Mouse (Mus musculus): Measurements from ENCODE around the gene Strbp. TPM values are rescaled to one million over a fixed set of nuclear protein-coding genes. Genes with fewer than 3 reads are reported as not detected.

Strbp gene
- polyA plus RNA-seq, 1 experiment: 1.8 TPM

GRCm38 (mm10) chr2:37731241-37731801 is 27.7 kb upstream of the Strbp start:
- Histone ChIP-seq H3K79me3 (ENCODE audit: low read depth) (no peaks in the 10 kb centered on the region), H3K27me3 (ENCODE audit: control insufficient read depth, insufficient read depth, insufficient read length) (no peaks in the 10 kb centered on the region), H3K4me3 (ENCODE audit: insufficient read depth, poor library complexity, severe bottlenecking) (no peak overlapping the region), H3ac (ENCODE audit: control insufficient read depth, insufficient read length, low read depth) (no peak overlapping the region), H3K79me2 (ENCODE audit: control insufficient read depth, insufficient read depth) (no peaks in the 10 kb centered on the region), H3K36me3 (ENCODE audit: control insufficient read depth, insufficient read depth) (no peaks in the 10 kb centered on the region)
- no peak for TF ChIP-seq CEBPB (IDR thresholded peaks at IDR 0.05; ENCODE audit: low read depth)
- no peak for TF ChIP-seq MYOD1 (IDR thresholded peaks at IDR 0.05; ENCODE audit: control insufficient read depth, insufficient read length, low read depth)
- TF ChIP-seq FOSL1 (IDR thresholded peaks at IDR 0.05; ENCODE audit: insufficient read depth, low read length, poor library complexity, severe bottlenecking): no peak
- no peak for TF ChIP-seq USF1 (IDR thresholded peaks at IDR 0.05; ENCODE audit: low read depth)
- no peak for TF ChIP-seq MAX (IDR thresholded peaks at IDR 0.05)
- TF ChIP-seq CTCF (IDR thresholded peaks at IDR 0.05; ENCODE audit: control insufficient read depth, insufficient read depth, insufficient read length): no peak
- no peak for TF ChIP-seq MYOG (IDR thresholded peaks at IDR 0.05; ENCODE audit: control insufficient read depth, extremely low read depth, insufficient read length)

DNA sequence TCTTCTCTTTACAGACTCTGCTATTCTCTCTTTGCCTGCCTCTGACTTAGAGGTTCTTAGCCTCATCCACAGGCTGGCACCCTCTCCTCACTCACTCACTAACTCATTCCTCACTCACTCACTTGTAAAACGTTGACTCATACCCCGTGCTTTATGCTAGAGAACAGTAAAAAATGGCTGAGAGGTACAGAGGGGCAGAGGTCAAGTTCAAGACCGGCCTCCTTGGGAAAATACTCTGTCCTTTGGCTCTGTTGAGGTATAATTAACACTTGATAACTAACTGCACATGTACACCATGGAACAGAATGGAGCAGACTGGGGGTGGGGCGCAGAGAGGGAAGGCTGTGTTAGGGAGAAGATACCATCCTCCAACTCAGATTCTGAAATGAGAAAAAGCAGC is 20.6 kb upstream of the Strbp start:
- Histone ChIP-seq H3ac (ENCODE audit: control insufficient read depth, insufficient read length, low read depth) (no peak overlapping the region), H3K79me2 (ENCODE audit: control insufficient read depth, insufficient read depth) (no peaks in the 10 kb centered on the region), H3K27me3 (ENCODE audit: control insufficient read depth, insufficient read depth, insufficient read length) (no peaks in the 10 kb centered on the region), H3K79me3 (ENCODE audit: low read depth) (no peaks in the 10 kb centered on the region), H3K4me3 (ENCODE audit: insufficient read depth, poor library complexity, severe bottlenecking) (no peak overlapping the region), H3K36me3 (ENCODE audit: control insufficient read depth, insufficient read depth) (no peaks in the 10 kb centered on the region)
- no peak for TF ChIP-seq MYOG (IDR thresholded peaks at IDR 0.05; ENCODE audit: control insufficient read depth, extremely low read depth, insufficient read length)
- TF ChIP-seq MAX (IDR thresholded peaks at IDR 0.05): no peak
- no peak for TF ChIP-seq MYOD1 (IDR thresholded peaks at IDR 0.05; ENCODE audit: control insufficient read depth, insufficient read length, low read depth)
- no peak for TF ChIP-seq USF1 (IDR thresholded peaks at IDR 0.05; ENCODE audit: low read depth)
- no peak for TF ChIP-seq CTCF (IDR thresholded peaks at IDR 0.05; ENCODE audit: control insufficient read depth, insufficient read depth, insufficient read length)
- TF ChIP-seq CEBPB (IDR thresholded peaks at IDR 0.05; ENCODE audit: low read depth): no peak
- no peak for TF ChIP-seq FOSL1 (IDR thresholded peaks at IDR 0.05; ENCODE audit: insufficient read depth, low read length, poor library complexity, severe bottlenecking)

DNA sequence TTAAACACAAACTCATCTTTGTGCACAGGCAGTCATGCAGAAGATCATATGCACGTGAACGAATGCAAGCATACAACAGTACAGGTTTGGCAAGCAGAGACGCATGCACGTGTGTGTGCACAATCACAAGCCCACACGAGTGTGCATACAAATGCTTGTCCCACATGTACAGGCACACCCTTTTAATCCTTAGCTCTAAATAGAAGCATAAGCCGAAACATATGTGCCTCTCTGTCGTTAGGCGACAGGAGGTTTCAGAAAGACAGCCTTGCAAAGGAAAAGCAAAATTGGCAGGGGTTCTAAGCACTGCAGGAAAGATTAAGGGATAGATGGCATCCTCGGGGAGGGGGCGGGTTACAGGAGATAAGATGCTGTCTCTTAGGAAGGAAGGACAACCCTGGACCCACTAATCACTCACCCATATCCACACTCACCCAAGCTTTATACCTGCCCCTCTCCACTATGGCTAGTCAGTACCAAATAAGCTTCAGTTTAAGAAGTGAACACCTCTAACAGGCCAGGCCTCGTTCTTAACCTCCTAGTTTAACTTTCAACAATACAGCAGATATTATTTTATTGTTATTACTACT is 19.9 kb upstream of the Strbp start:
- H3K4me3 ChIP-seq (ENCODE audit: insufficient read depth, poor library complexity, severe bottlenecking): no peak overlapping the region
- H3K79me3 ChIP-seq (ENCODE audit: low read depth): no peaks in the 10 kb centered on the region
- no peak for TF ChIP-seq CEBPB (IDR thresholded peaks at IDR 0.05; ENCODE audit: low read depth)
- TF ChIP-seq FOSL1 (IDR thresholded peaks at IDR 0.05; ENCODE audit: insufficient read depth, low read length, poor library complexity, severe bottlenecking): no peak
- no peak for TF ChIP-seq MYOD1 (IDR thresholded peaks at IDR 0.05; ENCODE audit: control insufficient read depth, insufficient read length, low read depth)
- no peak for TF ChIP-seq MAX (IDR thresholded peaks at IDR 0.05)
- TF ChIP-seq MYOG (IDR thresholded peaks at IDR 0.05; ENCODE audit: control insufficient read depth, extremely low read depth, insufficient read length): no peak
- no peak for TF ChIP-seq USF1 (IDR thresholded peaks at IDR 0.05; ENCODE audit: low read depth)
- TF ChIP-seq CTCF (IDR thresholded peaks at IDR 0.05; ENCODE audit: control insufficient read depth, insufficient read depth, insufficient read length): no peak
- no peaks in the 10 kb centered on the region for H3K36me3 ChIP-seq (ENCODE audit: control insufficient read depth, insufficient read depth)
- H3K79me2 ChIP-seq (ENCODE audit: control insufficient read depth, insufficient read depth): no peaks in the 10 kb centered on the region
- H3K27me3 ChIP-seq (ENCODE audit: control insufficient read depth, insufficient read depth, insufficient read length): no peaks in the 10 kb centered on the region
- H3ac ChIP-seq (ENCODE audit: control insufficient read depth, insufficient read length, low read depth): no peak overlapping the region

GRCm38 (mm10) chr2:37722674-37723465 is 19.2 kb upstream of the Strbp start:
- Histone ChIP-seq H3K79me3 (ENCODE audit: low read depth) (no peaks in the 10 kb centered on the region), H3K79me2 (ENCODE audit: control insufficient read depth, insufficient read depth) (no peaks in the 10 kb centered on the region), H3K27me3 (ENCODE audit: control insufficient read depth, insufficient read depth, insufficient read length) (no peaks in the 10 kb centered on the region), H3ac (ENCODE audit: control insufficient read depth, insufficient read length, low read depth) (no peak overlapping the region), H3K4me3 (ENCODE audit: insufficient read depth, poor library complexity, severe bottlenecking) (no peak overlapping the region), H3K36me3 (ENCODE audit: control insufficient read depth, insufficient read depth) (no peaks in the 10 kb centered on the region)
- TF ChIP-seq CTCF (IDR thresholded peaks at IDR 0.05; ENCODE audit: control insufficient read depth, insufficient read depth, insufficient read length) (no peak), FOSL1 (IDR thresholded peaks at IDR 0.05; ENCODE audit: insufficient read depth, low read length, poor library complexity, severe bottlenecking) (no peak), MYOG (IDR thresholded peaks at IDR 0.05; ENCODE audit: control insufficient read depth, extremely low read depth, insufficient read length) (no peak), CEBPB (IDR thresholded peaks at IDR 0.05; ENCODE audit: low read depth) (no peak), MYOD1 (IDR thresholded peaks at IDR 0.05; ENCODE audit: control insufficient read depth, insufficient read length, low read depth) (no peak), USF1 (IDR thresholded peaks at IDR 0.05; ENCODE audit: low read depth) (no peak), MAX (IDR thresholded peaks at IDR 0.05) (no peak)

GRCm38 (mm10) chr2:37716266-37716665 is 12.6 kb upstream of the Strbp start:
- H3ac ChIP-seq (ENCODE audit: control insufficient read depth, insufficient read length, low read depth): no peak overlapping the region

More at GRCm38 (mm10) chr2:37716266-37716665, 12.6 kb upstream of the Strbp start:
- H3K27me3 ChIP-seq (ENCODE audit: control insufficient read depth, insufficient read depth, insufficient read length): peaks cover 11% of the 10 kb centered on the region
- no peaks in the 10 kb centered on the region for H3K79me2 ChIP-seq (ENCODE audit: control insufficient read depth, insufficient read depth)
- no peaks in the 10 kb centered on the region for H3K36me3 ChIP-seq (ENCODE audit: control insufficient read depth, insufficient read depth)
- TF ChIP-seq CEBPB (IDR thresholded peaks at IDR 0.05; ENCODE audit: low read depth) (no peak), MYOD1 (IDR thresholded peaks at IDR 0.05; ENCODE audit: control insufficient read depth, insufficient read length, low read depth) (no peak), MAX (IDR thresholded peaks at IDR 0.05) (no peak), USF1 (IDR thresholded peaks at IDR 0.05; ENCODE audit: low read depth) (no peak), CTCF (IDR thresholded peaks at IDR 0.05; ENCODE audit: control insufficient read depth, insufficient read depth, insufficient read length) (no peak), FOSL1 (IDR thresholded peaks at IDR 0.05; ENCODE audit: insufficient read depth, low read length, poor library complexity, severe bottlenecking) (no peak), MYOG (IDR thresholded peaks at IDR 0.05; ENCODE audit: control insufficient read depth, extremely low read depth, insufficient read length) (no peak)
- H3K79me3 ChIP-seq (ENCODE audit: low read depth): no peaks in the 10 kb centered on the region
- no peak overlapping the region for H3K4me3 ChIP-seq (ENCODE audit: insufficient read depth, poor library complexity, severe bottlenecking)

All from C2C12 (cell line).